Mouse (Mus musculus) hindbrain, embryonic 15.5 days (tissue): ENCODE results near the gene Ypel2. TPM values are rescaled to one million over a fixed set of nuclear protein-coding genes. Genes with fewer than 3 reads are reported as not detected.

Source experiments
- ATAC-seq: fragments of 200-750 bp; cut with Nextera tagmentation; 2 replicates; pipeline ENCODE4 v1.8.0; 2017; ENCODE audit warnings: low read depth, moderate number of reproducible peaks, moderate TSS enrichment; ENCODE audit not compliant: low FRiP score
- H3K27ac ChIP-seq: fragments of 300-500 bp; sonication (generic); replicated peaks from 2 replicates; pipeline ENCODE4 v1.5.1; 2015; ENCODE audit warnings: mild to moderate bottlenecking, inconsistent platforms
- H3K27me3 ChIP-seq: fragments of 300-500 bp; sonication (generic); 2 replicates; pipeline ENCODE4 v1.6.1; 2015; ENCODE audit warnings: control low read depth, inconsistent platforms
- H3K36me3 ChIP-seq: fragments of 300-500 bp; sonication (generic); 2 replicates; pipeline ENCODE4 v1.6.1; 2015; ENCODE audit warnings: control low read depth, inconsistent platforms
- H3K4me1 ChIP-seq: fragments of 300-500 bp; sonication (generic); replicated peaks from 2 replicates; pipeline ENCODE4 v1.6.1; 2015; ENCODE audit warnings: control low read depth, inconsistent platforms
- H3K4me2 ChIP-seq: fragments of 300-500 bp; sonication (generic); 2 replicates; pipeline ENCODE4 v1.6.1; 2015; ENCODE audit warnings: moderate library complexity, mild to moderate bottlenecking, inconsistent platforms
- H3K4me3 ChIP-seq: fragments of 300-500 bp; sonication (generic); 2 replicates; pipeline ENCODE4 v1.5.1; 2015; ENCODE audit warnings: mild to moderate bottlenecking, inconsistent platforms
- H3K9ac ChIP-seq: fragments of 300-500 bp; sonication (generic); 2 replicates; pipeline ENCODE4 v1.6.1; 2015; ENCODE audit warnings: inconsistent platforms
- H3K9me3 ChIP-seq: fragments of 300-500 bp; sonication (generic); 2 replicates; pipeline ENCODE4 v1.6.1; 2016; ENCODE audit warnings: control low read depth, inconsistent platforms
- WGBS: fragments of 180-500 bp; shearing (Covaris S2); methylation state at CpG from one replicate; pipeline ENCODE4 v1.1.7; 2015; 5-methylcytosine and 5-hydroxymethylcytosine counted together
- polyA plus RNA-seq: library from polyadenylated mRNA; unstranded; fragments of >200 nt; fragmentation: Nextera tagmentation; extraction: Ambion mirVana; gene quantifications from 2 replicates; pipeline ENCODE4 v1.2.1, GENCODE M21; 2015

The Ypel2 gene
- polyA plus RNA-seq, 1 experiment from 2014 or later, result 4.2 TPM

GRCm38 (mm10) chr11:86956363-86956762 lies 37.1 kb downstream of the Ypel2 start:
- no peak for ATAC-seq
- H3K9ac ChIP-seq, result no peak overlapping the region
- no peak overlapping the region for H3K27ac ChIP-seq
- WGBS, result 79% methylated on average over 2 of the region's 2 CpGs
- no peak overlapping the region for H3K4me2 ChIP-seq
- H3K4me1 ChIP-seq, result peaks cover 14% of the 10 kb centered on the region
- no peaks in the 10 kb centered on the region for H3K36me3 ChIP-seq
- no peak overlapping the region for H3K4me3 ChIP-seq
- no peaks in the 10 kb centered on the region for H3K27me3 ChIP-seq
- no peaks in the 10 kb centered on the region for H3K9me3 ChIP-seq

DNA sequence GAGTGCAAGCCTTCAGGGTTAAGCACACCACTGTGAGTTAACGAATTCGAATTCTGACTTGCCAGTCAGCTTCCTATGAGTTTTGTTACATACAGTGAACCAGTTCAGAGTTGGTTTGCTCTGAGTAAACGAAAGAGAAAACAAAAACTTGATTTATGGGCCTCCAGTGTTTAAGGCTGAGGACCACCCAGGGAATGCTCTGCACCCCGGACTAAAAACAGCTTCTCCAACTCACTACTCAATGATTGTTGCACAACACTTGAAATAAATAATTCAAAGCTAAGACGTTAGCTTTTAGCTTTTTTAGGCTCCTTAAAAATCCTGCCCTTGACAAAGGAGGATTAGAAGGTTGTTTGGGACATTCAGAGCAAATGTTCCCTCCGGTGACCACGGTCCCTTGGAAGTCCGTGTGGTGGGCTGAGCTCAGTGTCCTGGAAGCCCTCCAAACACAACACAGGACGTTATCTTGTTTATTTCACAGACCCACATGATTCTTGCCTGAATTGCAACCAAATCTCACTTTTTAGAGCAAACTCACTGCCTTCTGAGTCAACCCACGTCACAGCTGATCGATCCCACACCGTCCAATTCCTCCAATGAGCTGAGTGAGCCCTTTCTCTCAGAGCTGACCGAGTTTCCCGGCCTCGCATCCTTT lies 38.8 kb downstream of the Ypel2 start:
- ATAC-seq, result no peak
- WGBS, result 76% methylated on average over 15 of the region's 15 CpGs
- H3K4me1 ChIP-seq, result peaks cover 18% of the 10 kb centered on the region

GRCm38 (mm10) chr11:86953096-86953495 lies 40.4 kb downstream of the Ypel2 start:
- no peak for ATAC-seq
- WGBS, result 83% methylated on average over 8 of the region's 8 CpGs
- no peaks in the 10 kb centered on the region for H3K27me3 ChIP-seq
- no peak overlapping the region for H3K27ac ChIP-seq
- peaks cover 6% of the 10 kb centered on the region; the same call in 1 of the 2 replicates for H3K4me1 ChIP-seq
- no peak overlapping the region for H3K4me3 ChIP-seq
- no peaks in the 10 kb centered on the region for H3K9me3 ChIP-seq
- H3K36me3 ChIP-seq, result no peaks in the 10 kb centered on the region
- no peak overlapping the region for H3K9ac ChIP-seq
- no peak overlapping the region for H3K4me2 ChIP-seq

More for the DNA sequence above, 38.8 kb downstream of the Ypel2 start:
- Histone ChIP-seq H3K4me3 (no peak overlapping the region), H3K4me2 (no peak overlapping the region), H3K27me3 (no peaks in the 10 kb centered on the region), H3K9ac (no peak overlapping the region), H3K9me3 (no peaks in the 10 kb centered on the region), H3K27ac (no peak overlapping the region), H3K36me3 (no peaks in the 10 kb centered on the region)

- 95% methylated on average over 2 of the region's 2 CpGs for WGBS
- no peak overlapping the region for H3K4me2 ChIP-seq
These were observed 40.8 kb downstream of the Ypel2 start for GRCm38 (mm10) chr11:86952659-86953058.

GRCm38 (mm10) chr11:86951672-86952071 lies 41.8 kb downstream of the Ypel2 start:
- WGBS, result 80% methylated on average over 8 of the region's 8 CpGs
- no peak for ATAC-seq

More at GRCm38 (mm10) chr11:86952659-86953058, 40.8 kb downstream of the Ypel2 start:
- no peak for ATAC-seq
- H3K36me3 ChIP-seq, result no peaks in the 10 kb centered on the region
- no peaks in the 10 kb centered on the region for H3K27me3 ChIP-seq
- H3K9me3 ChIP-seq, result no peaks in the 10 kb centered on the region
- H3K4me3 ChIP-seq, result no peak overlapping the region
- H3K27ac ChIP-seq, result no peak overlapping the region
- no peak overlapping the region for H3K9ac ChIP-seq
- peaks cover 6% of the 10 kb centered on the region; the same call in 1 of the 2 replicates for H3K4me1 ChIP-seq

GRCm38 (mm10) chr11:86950491-86950890 lies 43.0 kb downstream of the Ypel2 start:
- no peak for ATAC-seq
- H3K4me2 ChIP-seq, result no peak overlapping the region
- peaks cover 16% of the 10 kb centered on the region for H3K4me1 ChIP-seq
- 77% methylated on average over 3 of the region's 3 CpGs for WGBS
- no peaks in the 10 kb centered on the region for H3K27me3 ChIP-seq
- no peak overlapping the region for H3K4me3 ChIP-seq
- peak overlapping the region; percentile 58; the same call in 1 of the 2 replicates for H3K27ac ChIP-seq
- no peaks in the 10 kb centered on the region for H3K9me3 ChIP-seq
- H3K9ac ChIP-seq, result no peak overlapping the region
- H3K36me3 ChIP-seq, result no peaks in the 10 kb centered on the region

More at GRCm38 (mm10) chr11:86951672-86952071, 41.8 kb downstream of the Ypel2 start:
- Histone ChIP-seq H3K9me3 (no peaks in the 10 kb centered on the region), H3K27ac (no peak overlapping the region), H3K36me3 (no peaks in the 10 kb centered on the region), H3K9ac (no peak overlapping the region), H3K4me1 (peaks cover 11% of the 10 kb centered on the region), H3K4me2 (no peak overlapping the region), H3K27me3 (no peaks in the 10 kb centered on the region), H3K4me3 (no peak overlapping the region)

GRCm38 (mm10) chr11:86949951-86950441 lies 43.5 kb downstream of the Ypel2 start:
- Histone ChIP-seq H3K36me3 (no peaks in the 10 kb centered on the region), H3K27me3 (no peaks in the 10 kb centered on the region), H3K9ac (no peak overlapping the region), H3K27ac (peak overlapping the region; percentile 58), H3K4me1 (peaks cover 16% of the 10 kb centered on the region), H3K4me2 (no peak overlapping the region), H3K4me3 (no peak overlapping the region), H3K9me3 (no peaks in the 10 kb centered on the region)
- ATAC-seq, result no peak
- WGBS, result 53% methylated on average over 9 of the region's 9 CpGs

DNA sequence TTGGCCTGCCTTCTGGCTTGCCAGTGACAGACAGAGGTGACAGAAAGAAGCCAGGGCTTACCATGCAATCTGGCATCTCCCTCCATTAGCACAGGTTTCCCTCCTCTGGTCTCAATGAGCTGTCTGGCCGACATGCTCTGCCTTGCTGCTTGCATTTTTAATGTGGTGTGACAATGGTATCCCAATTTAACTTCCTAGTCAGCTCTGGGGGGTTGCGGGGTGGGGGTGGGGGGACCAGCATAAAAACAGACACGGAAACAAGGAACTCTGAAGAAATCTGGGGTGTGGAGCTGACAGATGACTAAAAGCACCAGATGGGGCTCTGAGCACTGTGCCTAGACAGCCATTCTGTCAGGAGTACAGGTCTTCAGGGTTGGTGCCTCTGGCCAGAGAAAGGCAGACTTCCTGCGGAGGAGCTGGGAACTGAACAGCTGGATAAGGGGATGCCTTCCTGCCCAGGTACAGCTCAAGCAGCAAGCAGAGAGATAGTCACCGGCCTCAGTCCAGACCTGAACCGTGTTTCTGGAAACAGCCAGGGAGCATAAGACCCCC lies 46.8 kb downstream of the Ypel2 start:
- no peak overlapping the region for H3K9ac ChIP-seq

GRCm38 (mm10) chr11:86945933-86946332 lies 47.6 kb downstream of the Ypel2 start:
- Histone ChIP-seq H3K4me1 (peaks cover 16% of the 10 kb centered on the region), H3K4me2 (no peak overlapping the region), H3K27me3 (no peaks in the 10 kb centered on the region), H3K36me3 (no peaks in the 10 kb centered on the region), H3K9ac (no peak overlapping the region), H3K9me3 (no peaks in the 10 kb centered on the region), H3K27ac (no peak overlapping the region), H3K4me3 (no peak overlapping the region)
- no peak for ATAC-seq
- WGBS, result 79% methylated on average over 6 of the region's 6 CpGs

More for the DNA sequence above, 46.8 kb downstream of the Ypel2 start:
- Histone ChIP-seq H3K9me3 (no peaks in the 10 kb centered on the region), H3K27me3 (no peaks in the 10 kb centered on the region), H3K36me3 (no peaks in the 10 kb centered on the region), H3K4me3 (no peak overlapping the region), H3K4me1 (peaks cover 16% of the 10 kb centered on the region), H3K4me2 (no peak overlapping the region), H3K27ac (0 out of 2 replicates have a peak overlapping the region, but pooled peaks have one; percentile 10)
- 28% methylated on average over 6 of the region's 6 CpGs for WGBS
- ATAC-seq, result no peak

DNA sequence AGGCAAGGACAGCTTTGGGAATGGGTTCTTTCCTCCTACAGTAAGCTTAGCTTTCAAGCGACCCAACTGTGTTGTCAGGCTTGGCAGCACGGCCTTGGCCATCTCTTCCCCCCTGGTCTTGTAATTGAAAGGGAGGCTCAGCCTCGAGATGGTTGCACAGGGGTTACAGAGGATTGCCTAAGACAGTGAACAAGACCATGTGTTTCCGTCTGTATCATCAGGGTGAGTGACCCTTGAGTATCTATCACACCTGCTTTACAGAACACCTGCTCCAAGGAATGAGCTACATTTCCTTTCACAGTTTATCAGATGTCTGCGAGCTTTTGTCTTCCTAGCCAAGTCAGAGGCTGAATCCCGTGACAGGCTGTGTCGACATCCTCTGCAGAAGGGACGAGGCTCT lies 48.4 kb downstream of the Ypel2 start:
- ATAC-seq, result no peak
- no peaks in the 10 kb centered on the region for H3K9me3 ChIP-seq
- no peaks in the 10 kb centered on the region for H3K36me3 ChIP-seq
- no peaks in the 10 kb centered on the region for H3K27me3 ChIP-seq
- H3K27ac ChIP-seq, result no peak overlapping the region
- 82% methylated on average over 8 of the region's 8 CpGs for WGBS
- H3K4me2 ChIP-seq, result no peak overlapping the region
- peaks cover 14% of the 10 kb centered on the region for H3K4me1 ChIP-seq
- H3K9ac ChIP-seq, result no peak overlapping the region
- H3K4me3 ChIP-seq, result no peak overlapping the region

GRCm38 (mm10) chr11:86944539-86944938 lies 49.0 kb downstream of the Ypel2 start:
- H3K4me1 ChIP-seq, result peaks cover 10% of the 10 kb centered on the region
- no peaks in the 10 kb centered on the region for H3K36me3 ChIP-seq
- H3K9ac ChIP-seq, result no peak overlapping the region
- H3K27me3 ChIP-seq, result no peaks in the 10 kb centered on the region
- no peak for ATAC-seq
- 72% methylated on average over 8 of the region's 8 CpGs for WGBS
- no peaks in the 10 kb centered on the region for H3K9me3 ChIP-seq
- no peak overlapping the region for H3K27ac ChIP-seq
- H3K4me2 ChIP-seq, result no peak overlapping the region
- H3K4me3 ChIP-seq, result no peak overlapping the region

DNA sequence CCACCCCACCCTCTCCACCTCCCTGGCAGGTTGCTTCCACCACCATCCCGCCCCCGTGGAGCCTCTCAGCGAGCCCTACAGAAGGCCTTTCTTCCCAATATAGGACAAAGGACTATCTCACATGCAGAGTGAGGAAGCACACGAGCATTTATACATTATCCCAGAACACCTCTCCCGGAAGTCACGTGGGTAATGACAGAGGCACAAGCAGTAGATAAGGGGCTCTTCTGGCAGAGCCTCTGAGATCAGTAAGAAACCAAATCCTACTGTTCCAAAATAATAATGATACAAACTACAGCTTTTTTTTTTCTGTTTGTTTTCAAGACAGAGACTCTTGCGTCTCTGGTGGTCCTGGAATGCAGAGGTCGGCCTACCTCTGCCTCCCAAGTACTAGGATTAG lies 51.6 kb downstream of the Ypel2 start:
- H3K36me3 ChIP-seq, result no peaks in the 10 kb centered on the region
- ATAC-seq, result no peak
- no peak overlapping the region for H3K4me3 ChIP-seq
- WGBS, result 90% methylated on average over 8 of the region's 8 CpGs
- H3K9ac ChIP-seq, result no peak overlapping the region
- no peaks in the 10 kb centered on the region for H3K9me3 ChIP-seq
- H3K4me1 ChIP-seq, result peaks cover 10% of the 10 kb centered on the region
- H3K27me3 ChIP-seq, result no peaks in the 10 kb centered on the region
- H3K4me2 ChIP-seq, result no peak overlapping the region
- no peak overlapping the region for H3K27ac ChIP-seq
